Mouse (Mus musculus): Measurements from ENCODE around the gene Ube4a. TPM values are rescaled to one million over a fixed set of nuclear protein-coding genes. Genes with fewer than 3 reads are reported as not detected.

Ube4a gene
- polyA plus RNA-seq, 1 experiment = 13.3 TPM

DNA sequence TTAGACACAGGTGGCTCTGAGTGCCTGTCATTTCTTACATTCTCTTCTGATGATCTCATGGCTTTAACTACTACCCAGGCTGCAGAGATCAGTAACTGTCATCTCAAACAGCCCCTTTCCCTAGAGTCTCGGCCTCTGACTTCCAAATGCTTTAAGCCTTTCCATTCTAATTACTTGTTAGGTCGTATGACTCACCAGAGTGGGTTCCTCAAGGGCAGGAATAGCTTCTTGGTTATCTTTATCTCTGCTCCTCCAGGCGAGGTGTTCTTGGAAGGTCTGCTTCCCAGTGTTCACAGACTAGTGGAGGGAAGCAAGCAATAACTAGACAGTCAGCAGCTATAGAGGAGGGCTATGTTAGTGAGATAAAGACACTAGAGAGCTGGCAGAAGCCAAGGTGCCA is 72.7 kb downstream of the Ube4a start:
- TF ChIP-seq REST (IDR thresholded peaks at IDR 0.05; ENCODE audit: insufficient read depth, insufficient read length) (no peak), MAX (IDR thresholded peaks at IDR 0.05; ENCODE audit: low read depth) (no peak), TCF3 (IDR thresholded peaks at IDR 0.05; ENCODE audit: insufficient read length, low read depth) (no peak), POLR2AphosphoS2 (IDR thresholded peaks at IDR 0.05; ENCODE audit: insufficient read length, low read depth) (no peak), USF1 (IDR thresholded peaks at IDR 0.05; ENCODE audit: low read depth) (no peak), SRF (IDR thresholded peaks at IDR 0.05; ENCODE audit: control insufficient read depth, insufficient read length, low read depth) (no peak), CEBPB (IDR thresholded peaks at IDR 0.05; ENCODE audit: insufficient read depth, poor library complexity, severe bottlenecking) (no peak), TCF12 (IDR thresholded peaks at IDR 0.05; ENCODE audit: insufficient read depth, poor library complexity, severe bottlenecking) (no peak), POLR2A (IDR thresholded peaks at IDR 0.05; ENCODE audit: insufficient read length, low read depth) (no peak), MYOG (IDR thresholded peaks at IDR 0.05; ENCODE audit: control insufficient read depth in 1 of 3, insufficient read depth in 1 of 3, insufficient read length in 2 of 3, low read depth in 2 of 3) (no peak), MYOD1 (IDR thresholded peaks at IDR 0.05; ENCODE audit: control insufficient read depth in 1 of 3, insufficient read length in 2 of 3, low read depth in 2 of 3) (no peak), E2F4 (IDR thresholded peaks at IDR 0.05; ENCODE audit: insufficient read depth) (no peak)

DNA sequence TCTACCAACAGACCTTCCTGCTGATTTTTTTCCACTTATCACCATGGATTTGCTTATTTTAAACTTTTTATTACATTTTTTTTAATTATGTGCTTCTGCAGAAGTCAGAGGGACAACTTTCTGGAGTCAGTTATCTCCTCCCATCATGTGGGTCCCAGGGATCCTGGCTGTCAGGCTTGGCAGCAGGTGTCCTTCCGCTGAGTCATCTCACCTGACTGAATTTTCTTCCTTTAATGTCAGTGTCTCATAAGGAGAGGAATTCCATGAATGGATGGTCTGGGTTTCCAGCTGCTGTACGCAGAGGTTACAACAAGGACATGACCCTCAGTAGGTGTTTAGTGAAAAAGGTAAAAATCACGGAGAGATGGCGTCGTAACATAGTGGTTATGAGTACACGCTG is 74.2 kb downstream of the Ube4a start:
- no peaks in the 10 kb centered on the region for H3K36me3 ChIP-seq (ENCODE audit: control insufficient read depth, insufficient read depth)
- H3K79me2 ChIP-seq (ENCODE audit: control insufficient read depth, insufficient read depth) = no peaks in the 10 kb centered on the region
- H3ac ChIP-seq (ENCODE audit: control insufficient read depth, insufficient read length) = no peak overlapping the region
- TF ChIP-seq MYOD1 (IDR thresholded peaks at IDR 0.05; ENCODE audit: control insufficient read depth in 1 of 3, insufficient read length in 2 of 3, low read depth in 2 of 3) (no peak), POLR2AphosphoS2 (IDR thresholded peaks at IDR 0.05; ENCODE audit: insufficient read length, low read depth) (no peak), SRF (IDR thresholded peaks at IDR 0.05; ENCODE audit: control insufficient read depth, insufficient read length, low read depth) (no peak), CEBPB (IDR thresholded peaks at IDR 0.05; ENCODE audit: insufficient read depth, poor library complexity, severe bottlenecking) (no peak), TCF3 (IDR thresholded peaks at IDR 0.05; ENCODE audit: insufficient read length, low read depth) (no peak), REST (IDR thresholded peaks at IDR 0.05; ENCODE audit: insufficient read depth, insufficient read length) (no peak), MYOG (IDR thresholded peaks at IDR 0.05; ENCODE audit: control insufficient read depth in 1 of 3, insufficient read depth in 1 of 3, insufficient read length in 2 of 3, low read depth in 2 of 3) (no peak), E2F4 (IDR thresholded peaks at IDR 0.05; ENCODE audit: insufficient read depth) (no peak), TCF12 (IDR thresholded peaks at IDR 0.05; ENCODE audit: insufficient read depth, poor library complexity, severe bottlenecking) (no peak), MAX (IDR thresholded peaks at IDR 0.05; ENCODE audit: low read depth) (no peak), USF1 (IDR thresholded peaks at IDR 0.05; ENCODE audit: low read depth) (no peak), POLR2A (IDR thresholded peaks at IDR 0.05; ENCODE audit: insufficient read length, low read depth) (no peak)
- H3K4me2 ChIP-seq (ENCODE audit: low read depth) = no peak overlapping the region
- no peak overlapping the region for H3K4me3 ChIP-seq
- no peaks in the 10 kb centered on the region for H3K27me3 ChIP-seq (ENCODE audit: control insufficient read depth, insufficient read depth, insufficient read length)

More for the DNA sequence above, 72.7 kb downstream of the Ube4a start:
- Histone ChIP-seq H3K27me3 (ENCODE audit: control insufficient read depth, insufficient read depth, insufficient read length) (no peaks in the 10 kb centered on the region), H3K4me3 (no peak overlapping the region), H3K79me2 (ENCODE audit: control insufficient read depth, insufficient read depth) (no peaks in the 10 kb centered on the region), H3ac (ENCODE audit: control insufficient read depth, insufficient read length) (no peak overlapping the region), H3K4me2 (ENCODE audit: low read depth) (no peak overlapping the region), H3K36me3 (ENCODE audit: control insufficient read depth, insufficient read depth) (no peaks in the 10 kb centered on the region)

DNA sequence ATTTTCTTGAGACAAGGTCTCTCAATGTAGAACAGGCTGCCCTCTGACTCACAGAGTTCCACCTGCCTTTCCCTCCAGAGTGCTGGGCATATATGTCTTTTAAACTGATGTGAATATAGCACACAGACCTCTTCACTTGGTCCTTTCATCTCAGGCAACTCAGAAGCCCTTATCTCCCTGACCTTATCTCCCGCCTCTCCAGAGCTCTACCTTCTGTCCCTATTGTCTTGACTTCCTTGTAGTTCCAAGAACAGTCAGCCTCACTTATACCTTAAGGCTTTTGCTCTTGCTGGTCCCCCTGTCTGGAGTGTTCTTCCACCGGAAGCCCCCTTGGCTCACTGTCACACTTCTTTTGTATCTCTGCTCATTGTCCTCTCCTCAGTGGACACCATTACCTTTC is 75.3 kb downstream of the Ube4a start:
- H3K79me2 ChIP-seq (ENCODE audit: control insufficient read depth, insufficient read depth) = no peaks in the 10 kb centered on the region
- no peaks in the 10 kb centered on the region for H3K27me3 ChIP-seq (ENCODE audit: control insufficient read depth, insufficient read depth, insufficient read length)
- no peak overlapping the region for H3K4me2 ChIP-seq (ENCODE audit: low read depth)
- H3ac ChIP-seq (ENCODE audit: control insufficient read depth, insufficient read length) = no peak overlapping the region
- no peak overlapping the region for H3K4me3 ChIP-seq
- TF ChIP-seq CEBPB (IDR thresholded peaks at IDR 0.05; ENCODE audit: insufficient read depth, poor library complexity, severe bottlenecking) (no peak), POLR2AphosphoS2 (IDR thresholded peaks at IDR 0.05; ENCODE audit: insufficient read length, low read depth) (no peak)
- H3K36me3 ChIP-seq (ENCODE audit: control insufficient read depth, insufficient read depth) = no peaks in the 10 kb centered on the region

DNA sequence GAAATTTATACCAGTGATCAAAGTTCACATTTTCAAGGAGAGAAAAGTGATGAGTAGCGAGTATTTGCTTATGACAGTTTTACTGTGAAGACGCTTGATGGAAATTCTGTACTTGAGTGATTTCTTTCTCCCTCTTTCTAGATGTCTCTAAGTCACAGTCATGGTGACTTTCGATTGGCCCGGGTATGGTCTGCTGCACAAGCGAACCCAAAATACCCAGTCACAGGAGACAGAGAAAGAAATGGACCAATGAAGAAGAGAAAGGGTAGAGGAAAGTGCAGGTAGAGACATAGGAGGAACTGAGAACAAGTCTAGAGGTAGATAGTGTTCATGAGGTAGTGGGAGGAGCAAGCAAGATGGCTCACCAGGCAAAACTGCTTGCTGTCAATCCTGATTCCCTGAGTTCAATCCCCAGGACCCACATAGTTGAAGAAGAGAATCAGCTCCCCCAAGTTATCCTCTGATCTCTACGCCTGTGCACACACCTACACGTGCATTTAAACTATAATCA is 77.2 kb downstream of the Ube4a start:
- no peaks in the 10 kb centered on the region for H3K27me3 ChIP-seq (ENCODE audit: control insufficient read depth, insufficient read depth, insufficient read length)
- no peak overlapping the region for H3ac ChIP-seq (ENCODE audit: control insufficient read depth, insufficient read length)
- no peaks in the 10 kb centered on the region for H3K36me3 ChIP-seq (ENCODE audit: control insufficient read depth, insufficient read depth)
- no peaks in the 10 kb centered on the region for H3K79me2 ChIP-seq (ENCODE audit: control insufficient read depth, insufficient read depth)
- no peak overlapping the region for H3K4me3 ChIP-seq
- H3K4me2 ChIP-seq (ENCODE audit: low read depth) = no peak overlapping the region
- TF ChIP-seq SRF (IDR thresholded peaks at IDR 0.05; ENCODE audit: control insufficient read depth, insufficient read length, low read depth) (no peak), MYOG (IDR thresholded peaks at IDR 0.05; ENCODE audit: control insufficient read depth in 1 of 3, insufficient read depth in 1 of 3, insufficient read length in 2 of 3, low read depth in 2 of 3) (no peak), MAX (IDR thresholded peaks at IDR 0.05; ENCODE audit: low read depth) (no peak), TCF12 (IDR thresholded peaks at IDR 0.05; ENCODE audit: insufficient read depth, poor library complexity, severe bottlenecking) (no peak), POLR2A (IDR thresholded peaks at IDR 0.05; ENCODE audit: insufficient read length, low read depth) (no peak), CEBPB (IDR thresholded peaks at IDR 0.05; ENCODE audit: insufficient read depth, poor library complexity, severe bottlenecking) (no peak), REST (IDR thresholded peaks at IDR 0.05; ENCODE audit: insufficient read depth, insufficient read length) (no peak), USF1 (IDR thresholded peaks at IDR 0.05; ENCODE audit: low read depth) (no peak)

DNA sequence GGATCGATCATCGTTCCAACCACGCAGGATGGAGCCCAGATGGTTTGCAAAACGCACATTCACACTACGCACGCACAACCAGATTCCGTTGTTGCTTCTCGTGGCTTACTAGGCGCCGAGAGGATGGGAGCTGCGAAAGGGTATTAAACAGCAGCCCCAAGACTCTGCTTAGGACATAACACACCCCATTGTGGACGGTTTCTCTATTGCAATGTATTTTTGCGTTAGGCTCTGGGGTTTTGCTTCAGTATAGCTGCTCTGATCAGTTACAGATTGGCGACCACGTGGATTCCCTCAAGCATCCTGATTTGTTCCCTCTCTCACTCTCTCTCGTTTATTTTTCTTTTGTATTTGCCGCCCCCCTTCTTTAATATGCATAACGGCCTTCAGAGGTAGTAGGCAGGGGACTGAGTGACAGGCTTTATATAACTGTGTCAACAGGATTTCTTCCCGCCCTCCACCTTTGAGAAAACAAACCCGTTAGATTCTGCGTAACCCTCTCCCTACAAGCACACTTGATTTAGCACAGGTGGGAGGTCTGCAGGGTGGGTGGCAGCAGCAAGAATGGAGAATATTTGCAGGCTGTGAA is 82.3 kb downstream of the Ube4a start:
- peak overlapping the region; percentile 93 for H3K4me2 ChIP-seq (ENCODE audit: low read depth)
- TF ChIP-seq POLR2A (IDR thresholded peaks at IDR 0.05; ENCODE audit: insufficient read length, low read depth) = no peak
- H3K36me3 ChIP-seq (ENCODE audit: control insufficient read depth, insufficient read depth) = no peaks in the 10 kb centered on the region
- no peak overlapping the region for H3ac ChIP-seq (ENCODE audit: control insufficient read depth, insufficient read length)
- no peaks in the 10 kb centered on the region for H3K27me3 ChIP-seq (ENCODE audit: control insufficient read depth, insufficient read depth, insufficient read length)
- H3K4me3 ChIP-seq = peak overlapping the region; percentile 68
- H3K79me2 ChIP-seq (ENCODE audit: control insufficient read depth, insufficient read depth) = peaks cover 25% of the 10 kb centered on the region

All from myocyte (in vitro differentiated cells).